ENCODE assay signal across 8 mouse cellular contexts in the genomic region with DNA sequence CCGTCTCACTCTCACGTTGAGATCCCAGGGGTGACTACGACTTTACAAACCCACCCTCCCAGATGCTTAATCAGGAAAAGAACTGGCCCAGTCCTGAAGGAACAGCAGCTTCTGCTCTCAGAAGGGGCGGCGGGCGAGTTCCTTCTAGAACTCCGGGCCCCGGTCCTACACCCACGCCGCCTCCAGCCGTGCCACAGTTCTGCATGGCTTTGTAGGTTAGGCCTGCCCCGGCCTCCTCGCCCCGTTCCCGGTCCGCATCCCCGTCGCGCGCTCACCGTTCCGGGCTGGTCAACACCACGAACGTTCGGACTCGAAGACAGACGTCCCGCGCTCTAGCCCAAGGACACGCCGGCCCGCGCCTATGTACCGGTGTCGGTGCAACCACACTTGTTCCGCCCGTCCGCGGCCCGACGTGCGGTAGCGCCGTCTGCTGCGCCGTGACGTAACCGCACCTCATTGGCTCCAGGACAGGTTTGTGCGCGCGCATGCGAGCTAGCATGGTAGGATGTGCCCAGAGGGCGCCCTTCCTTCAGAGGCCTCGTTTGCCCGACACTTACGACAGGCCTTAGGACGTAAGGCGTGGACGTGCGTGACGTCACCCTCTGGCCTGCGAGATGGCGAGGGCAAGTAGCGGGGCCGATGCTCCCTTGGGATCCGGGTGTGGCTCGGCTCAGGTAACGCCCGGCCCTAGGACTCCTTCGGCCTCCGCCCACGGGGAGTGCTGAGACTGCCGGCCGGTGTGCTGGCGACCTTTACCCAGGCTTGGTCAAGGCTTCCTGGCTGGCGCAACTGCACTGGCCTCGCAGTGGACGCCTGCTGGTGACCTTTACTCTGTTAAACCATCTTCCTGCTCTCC. TPM values are rescaled to one million over a fixed set of nuclear protein-coding genes. Genes with fewer than 3 reads are reported as not detected.
DNase-seq lines count a peak whose midpoint lies in the region; ATAC-seq lines count a peak whose summit lies in the region.

A gene (minus strand): TSS at position 398 of the 856 bp plus-strand sequence.

- DNase-seq in adipocyte (ENCODE audit: low spot score): peak; percentile 100
- DNase-seq in embryo, embryonic 10 days (ENCODE audit: low spot score): peak; percentile 100
- DNase-seq in gastrocnemius, postnatal 10 days: peak; percentile 99
- peak; percentile 100 for DNase-seq in induced T-regulatory cell, adult 2 months (ENCODE audit: low read depth)
- peak; percentile 98 to 99 for DNase-seq in left cerebral cortex, adult 9 months (ENCODE audit: low spot score in 2 of 2)
- peak; percentile 100 for DNase-seq in right cerebral cortex, postnatal 14 days
- peak; percentile 97 to 99 for DNase-seq in urinary bladder, postnatal 36 days (ENCODE audit: low spot score in 2 of 2)

- peak; percentile 97 for ATAC-seq in megakaryocyte progenitor cell, adult 5-6 weeks (replicated peaks; ENCODE audit: poor library complexity)

RNA-seq across cellular contexts. Expression of the gene that starts here (rescaled TPM):
- total RNA-seq in gastrocnemius, postnatal 10 days (2021): 10 to 100 TPM; 77.5 to 85.0 TPM
- total RNA-seq in megakaryocyte progenitor cell, adult 5-6 weeks (2015): 111 and 140 TPM in 2 replicates
- total RNA-seq in megakaryocyte progenitor cell, adult 5-6 weeks (2017): 135 and 142 TPM in 2 replicates

Comparison
In these comparisons a context has a peak if more than half of its experiments do, and no peak if none do; other contexts are left out.
1. Peak in every context shown above with its lines: DNase-seq and ATAC-seq.